Mouse (Mus musculus): ENCODE results near the gene Ddx3x. TPM values are rescaled to one million over a fixed set of nuclear protein-coding genes. Genes with fewer than 3 reads are reported as not detected.
"Not testable (repeated sequence)": the region's sequence is repeated elsewhere in the genome, so short reads cannot be mapped to it uniquely, and the experiment has no call there.

The Ddx3x gene
- polyA plus RNA-seq, 1 experiment from 2014 or later: 196 TPM

DNA sequence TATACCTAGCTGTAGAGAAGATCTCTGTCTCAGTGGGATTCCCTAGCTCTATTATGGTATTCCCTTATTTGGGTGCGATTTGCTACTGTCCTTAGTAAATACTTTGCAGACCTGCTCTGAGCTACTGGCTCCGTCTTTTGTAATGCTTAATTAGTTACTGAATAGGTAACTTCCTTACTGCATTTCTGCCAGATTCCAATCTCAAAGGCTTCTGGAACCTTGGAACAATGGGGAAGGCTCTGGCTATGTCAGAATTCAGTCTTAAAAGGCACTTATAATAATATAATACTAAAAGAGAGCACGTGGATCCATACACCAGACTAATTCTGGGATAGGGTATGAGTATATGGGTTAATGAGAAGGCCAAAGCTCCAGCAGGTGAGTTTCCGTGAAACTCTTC is 15.5 kb downstream of the Ddx3x start:
- ATAC-seq (ENCODE audit: low FRiP score); H3K4me3 ChIP-seq (ENCODE audit: low read depth, low read length); H3K9ac ChIP-seq (ENCODE audit: low read length); H3K27me3 ChIP-seq (ENCODE audit: control insufficient read depth, insufficient read depth, low read length); H3K9me3 ChIP-seq (ENCODE audit: control insufficient read depth, low read length); DNase-seq (ENCODE audit: low spot score, missing footprints); H3K4me2 ChIP-seq; H3K36me3 ChIP-seq (ENCODE audit: control insufficient read depth, insufficient read depth, low read length); H3K4me1 ChIP-seq (ENCODE audit: control insufficient read depth, insufficient read depth, low read length); H3K27ac ChIP-seq (ENCODE audit: low read depth, low read length): not testable (repeated sequence)
- WGBS: 34% methylated on average over 4 of the region's 4 CpGs

DNA sequence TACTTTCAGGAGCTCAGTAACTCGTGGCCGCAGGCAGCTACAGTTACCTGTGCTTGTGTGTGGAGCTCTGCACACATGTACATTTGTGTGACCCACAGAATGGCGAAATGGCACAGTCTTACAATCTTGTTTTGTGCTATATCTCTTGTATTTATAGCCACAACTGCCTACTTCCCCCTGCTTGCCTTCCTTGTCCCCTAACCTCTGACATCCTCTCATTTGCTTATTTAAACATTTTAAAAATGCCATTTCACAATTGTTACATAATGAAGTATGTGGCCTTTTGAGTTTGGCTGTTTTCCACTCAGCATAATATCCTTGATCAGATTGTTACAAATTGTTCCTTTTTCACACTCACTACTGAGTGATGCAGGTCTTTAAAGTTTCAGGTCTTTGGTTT is 25.4 kb downstream of the Ddx3x start:
- Histone ChIP-seq H3K4me1 (ENCODE audit: control insufficient read depth, insufficient read depth, low read length) (no peaks in the 10 kb centered on the region), H3K9ac (ENCODE audit: low read length) (no peak overlapping the region), H3K36me3 (ENCODE audit: control insufficient read depth, insufficient read depth, low read length) (no peaks in the 10 kb centered on the region), H3K27ac (ENCODE audit: low read depth, low read length) (no peak overlapping the region), H3K4me2 (no peak overlapping the region), H3K9me3 (ENCODE audit: control insufficient read depth, low read length) (no peaks in the 10 kb centered on the region), H3K27me3 (ENCODE audit: control insufficient read depth, insufficient read depth, low read length) (no peaks in the 10 kb centered on the region), H3K4me3 (ENCODE audit: low read depth, low read length) (no peak overlapping the region)
- 74% methylated on average over 3 of the region's 3 CpGs for WGBS
- ATAC-seq (ENCODE audit: low FRiP score) (no peak), DNase-seq (ENCODE audit: low spot score, missing footprints) (no peak)

DNA sequence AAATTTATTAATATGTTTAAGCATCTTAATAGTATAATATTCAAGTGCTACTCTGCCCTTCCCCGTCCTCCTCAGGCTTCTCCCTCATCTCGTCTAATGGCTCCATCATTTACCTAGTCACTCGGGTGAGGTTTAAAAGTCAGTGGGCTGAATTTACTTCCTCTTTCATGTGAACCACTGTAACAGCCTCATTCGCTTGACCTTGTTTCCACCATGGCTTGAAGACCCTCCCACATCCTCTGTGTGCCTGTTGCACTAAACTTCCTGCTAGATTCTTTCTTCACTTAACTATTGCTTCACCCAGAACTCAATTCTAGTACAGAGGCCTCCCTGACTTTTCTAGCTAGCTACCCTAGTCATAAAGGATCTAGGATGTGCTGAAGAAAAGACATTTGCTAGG is 30.6 kb downstream of the Ddx3x start:
- Histone ChIP-seq H3K4me1 (ENCODE audit: control insufficient read depth, insufficient read depth, low read length) (no peaks in the 10 kb centered on the region), H3K4me2 (no peak overlapping the region), H3K9ac (ENCODE audit: low read length) (no peak overlapping the region), H3K36me3 (ENCODE audit: control insufficient read depth, insufficient read depth, low read length) (no peaks in the 10 kb centered on the region), H3K9me3 (ENCODE audit: control insufficient read depth, low read length) (no peaks in the 10 kb centered on the region), H3K27me3 (ENCODE audit: control insufficient read depth, insufficient read depth, low read length) (no peaks in the 10 kb centered on the region), H3K27ac (ENCODE audit: low read depth, low read length) (no peak overlapping the region), H3K4me3 (ENCODE audit: low read depth, low read length) (no peak overlapping the region)
- no peak for DNase-seq (ENCODE audit: low spot score, missing footprints)
- WGBS: 82% methylated on average over 4 of the region's 4 CpGs
- no peak for ATAC-seq (ENCODE audit: low FRiP score)

DNA sequence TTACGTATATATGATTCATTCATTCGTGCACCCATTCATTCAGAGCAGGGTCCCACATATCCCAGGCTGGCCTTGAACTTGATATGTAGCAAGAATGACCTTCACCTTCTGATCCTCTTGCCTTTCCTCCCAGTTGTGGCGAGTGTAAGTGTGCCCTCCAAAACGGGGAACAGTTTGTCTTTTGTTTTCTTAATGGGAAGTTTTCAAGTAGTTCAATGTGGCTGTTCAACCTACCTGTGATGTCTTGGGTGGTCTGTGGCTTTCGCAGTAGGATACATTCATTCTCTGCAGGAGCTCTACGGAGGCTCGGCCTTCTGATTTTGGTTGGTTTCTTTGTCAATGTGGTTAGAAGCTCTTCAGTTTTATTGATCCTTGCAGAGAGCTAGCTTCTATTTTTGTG is 48.8 kb downstream of the Ddx3x start:
- WGBS: 79% methylated on average over 7 of the region's 7 CpGs
- H3K9me3 ChIP-seq (ENCODE audit: control insufficient read depth, low read length): no peaks in the 10 kb centered on the region

More for the DNA sequence above, 48.8 kb downstream of the Ddx3x start:
- no peak overlapping the region for H3K9ac ChIP-seq (ENCODE audit: low read length)
- DNase-seq (ENCODE audit: low spot score, missing footprints): no peak
- no peak overlapping the region for H3K27ac ChIP-seq (ENCODE audit: low read depth, low read length)
- H3K36me3 ChIP-seq (ENCODE audit: control insufficient read depth, insufficient read depth, low read length): no peaks in the 10 kb centered on the region
- no peaks in the 10 kb centered on the region for H3K27me3 ChIP-seq (ENCODE audit: control insufficient read depth, insufficient read depth, low read length)
- H3K4me3 ChIP-seq (ENCODE audit: low read depth, low read length): no peak overlapping the region
- ATAC-seq (ENCODE audit: low FRiP score): no peak
- no peaks in the 10 kb centered on the region for H3K4me1 ChIP-seq (ENCODE audit: control insufficient read depth, insufficient read depth, low read length)
- H3K4me2 ChIP-seq: no peak overlapping the region

Other genes with a start within 250 kb of the Ddx3x start
- gene Usp9x, start 209.5 kb upstream of the Ddx3x start, polyA plus RNA-seq (2014; fragmentation: Nextera tagmentation; extraction: Ambion mirVana): 58.2 and 72.7 TPM in 2 replicates
- 0.04 and 0.14 TPM in 2 replicates for gene Nyx, start 185.1 kb downstream of the Ddx3x start, polyA plus RNA-seq (2014; fragmentation: Nextera tagmentation; extraction: Ambion mirVana)